Mouse (Mus musculus): Measurements from ENCODE around the gene Iqgap2. TPM values are rescaled to one million over a fixed set of nuclear protein-coding genes. Genes with fewer than 3 reads are reported as not detected.

Gene Iqgap2
- total RNA-seq, 2 experiments from 2014 or later, result 82.0 to 83.5 TPM

- no peak for DNase-seq (ENCODE audit: extremely low spot score in 1 of 2, low spot score in 1 of 2)
Measured at GRCm38 (mm10) chr13:95597578-95597977, 294.1 kb downstream of the Iqgap2 start.

- no peak for DNase-seq (ENCODE audit: extremely low spot score in 1 of 2, low spot score in 1 of 2)
Measured at GRCm38 (mm10) chr13:95596689-95597088, 295.0 kb downstream of the Iqgap2 start.

DNA sequence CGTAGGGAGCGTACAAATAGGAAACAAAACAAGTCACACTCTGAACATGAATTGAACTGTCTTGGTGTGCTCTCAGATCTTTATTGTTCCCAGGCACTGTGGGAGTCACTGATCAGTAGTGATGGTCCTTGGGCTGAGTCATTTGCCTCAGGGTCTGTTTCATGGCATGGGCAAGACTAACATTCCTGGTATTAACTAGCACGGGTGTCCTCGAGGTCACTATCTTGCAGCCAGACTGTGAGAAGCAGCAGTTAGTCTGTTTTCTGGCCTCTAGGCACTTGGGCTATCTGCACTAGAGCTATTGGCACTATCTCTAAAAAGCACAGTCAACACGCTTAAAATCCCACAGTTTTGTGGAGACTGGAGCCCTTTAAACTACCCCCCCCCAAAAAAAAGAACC lies 295.8 kb downstream of the Iqgap2 start:
- no peak for DNase-seq (ENCODE audit: extremely low spot score in 1 of 2, low spot score in 1 of 2)

DNA sequence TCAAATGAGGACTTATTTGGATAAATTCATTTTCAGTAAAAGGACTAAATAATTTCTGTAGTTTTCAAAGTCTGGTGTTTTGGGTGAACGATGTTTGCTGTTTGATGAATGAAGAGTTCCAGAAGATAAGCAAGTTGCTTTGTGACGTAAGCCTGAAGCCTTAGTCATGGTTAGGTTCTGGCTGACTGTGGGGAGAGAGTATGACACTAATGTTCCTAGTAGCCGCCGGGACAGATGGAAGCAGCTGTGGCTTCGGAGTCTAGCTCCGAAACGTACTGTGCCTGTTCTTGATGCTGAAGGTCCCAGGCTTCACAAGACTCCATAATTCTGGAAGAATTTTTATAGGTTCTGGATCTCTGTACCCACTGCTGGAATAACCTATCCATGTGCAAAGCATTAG lies 296.3 kb downstream of the Iqgap2 start:
- no peak for DNase-seq (ENCODE audit: extremely low spot score in 1 of 2, low spot score in 1 of 2)

DNA sequence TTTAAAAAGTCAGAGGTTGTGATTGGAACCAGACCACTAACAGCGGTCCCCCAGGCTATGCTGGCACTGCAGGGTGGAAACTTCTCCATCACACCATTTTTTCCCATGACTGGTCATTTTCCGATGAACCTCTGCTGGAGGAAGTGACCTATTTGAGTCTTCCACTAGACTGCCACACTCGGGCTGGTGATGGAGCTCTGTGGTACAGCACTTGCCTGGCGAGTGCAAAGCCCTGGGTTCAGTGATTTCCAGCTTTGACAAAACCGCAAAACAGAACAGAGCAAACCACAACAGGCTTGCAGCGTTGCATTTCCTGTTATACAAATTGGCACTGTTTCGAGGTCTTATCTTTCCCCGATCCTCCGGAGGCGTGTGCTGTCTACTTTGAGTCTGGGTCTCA lies 298.9 kb downstream of the Iqgap2 start:
- no peak for DNase-seq (ENCODE audit: extremely low spot score in 1 of 2, low spot score in 1 of 2)

GRCm38 (mm10) chr13:95591606-95592005 lies 300.1 kb downstream of the Iqgap2 start:
- no peak for DNase-seq (ENCODE audit: extremely low spot score in 1 of 2, low spot score in 1 of 2)

DNA sequence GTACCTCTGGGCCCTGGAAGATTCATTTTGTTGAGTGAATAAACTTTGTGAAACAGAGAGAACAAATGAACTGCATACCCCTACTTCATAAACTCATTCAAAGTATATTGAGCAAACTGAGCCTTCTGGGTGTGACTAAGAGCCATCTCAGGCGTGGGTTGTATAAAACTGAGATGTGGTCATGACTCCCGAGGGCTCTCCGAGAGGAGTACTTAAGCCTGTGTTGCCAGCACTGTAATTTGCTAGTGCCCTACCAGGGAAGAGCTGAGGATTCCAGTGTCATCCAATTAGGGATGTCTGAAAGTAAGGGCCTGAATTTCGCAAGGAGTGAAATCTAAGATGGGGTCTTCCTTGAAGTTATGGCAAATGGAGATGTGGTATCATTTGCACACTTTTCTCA lies 304.1 kb downstream of the Iqgap2 start:
- no peak for DNase-seq (ENCODE audit: extremely low spot score in 1 of 2, low spot score in 1 of 2)

GRCm38 (mm10) chr13:95584898-95585297 lies 306.8 kb downstream of the Iqgap2 start:
- DNase-seq (ENCODE audit: extremely low spot score in 1 of 2, low spot score in 1 of 2), result no peak

DNA sequence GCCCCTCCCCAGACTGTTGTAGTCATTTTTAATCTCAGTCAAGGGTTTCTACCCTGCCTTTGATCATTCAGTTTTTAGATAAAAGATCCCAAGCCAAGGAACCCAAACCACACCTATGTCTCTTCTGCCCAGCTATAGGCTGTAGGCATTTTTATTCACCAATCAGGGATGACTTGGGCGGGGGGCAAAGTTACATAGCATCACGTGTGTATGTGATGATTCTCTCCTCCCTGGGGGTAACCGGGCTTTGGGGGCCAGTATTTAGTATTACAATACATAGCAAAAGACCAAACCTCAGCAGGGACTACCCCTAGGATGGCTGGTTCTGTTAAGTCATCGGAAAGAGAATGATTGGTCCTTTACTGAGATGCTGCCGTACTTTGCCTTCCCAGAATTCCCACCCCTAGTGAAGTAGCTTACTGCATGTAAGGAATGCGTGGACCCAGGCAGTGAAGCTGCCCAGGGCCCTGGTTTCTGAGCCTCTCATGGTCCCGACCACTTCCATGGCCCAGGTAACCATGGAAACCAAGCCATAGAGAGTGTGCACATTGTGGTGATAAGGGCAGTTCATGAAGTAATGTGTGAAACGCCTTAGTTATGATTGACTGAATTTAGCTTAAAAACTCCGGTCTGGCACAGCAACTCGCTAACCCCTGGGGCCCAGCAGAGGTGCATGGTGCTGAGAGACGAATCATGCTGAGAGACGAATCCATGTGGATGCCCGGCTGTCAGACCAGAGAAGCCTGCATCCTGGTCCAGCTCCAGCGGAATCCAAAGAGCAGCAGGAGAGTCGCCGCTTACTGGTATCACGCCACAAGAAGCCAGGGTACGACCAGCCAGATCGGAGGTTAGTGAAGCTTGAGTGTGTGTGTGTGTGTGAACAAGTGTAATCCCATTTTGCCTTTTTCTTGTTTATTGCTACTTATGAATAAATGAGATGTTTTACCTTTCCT lies 308.2 kb downstream of the Iqgap2 start:
- DNase-seq (ENCODE audit: extremely low spot score in 1 of 2, low spot score in 1 of 2), result peak in 1 of 2 experiments; percentile 11

DNA sequence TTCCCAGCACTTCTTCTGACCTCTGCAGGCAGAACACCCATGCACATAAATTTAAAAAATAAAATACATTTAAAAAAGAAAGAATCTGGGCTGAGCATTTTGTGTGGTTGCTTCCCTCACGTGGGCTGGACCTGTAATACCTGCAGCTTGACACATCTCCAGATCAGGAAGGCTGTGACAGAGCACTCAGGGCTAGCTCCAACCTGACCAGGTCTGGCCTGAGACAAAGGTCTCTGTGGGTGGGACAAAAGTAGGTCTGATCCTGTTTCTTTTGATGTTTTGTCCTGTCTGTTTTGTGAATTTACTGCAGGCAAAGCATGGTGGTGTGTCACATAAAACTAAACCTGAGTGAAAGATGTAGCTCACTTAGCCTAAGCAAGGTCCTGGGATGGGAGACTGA lies 309.9 kb downstream of the Iqgap2 start:
- no peak for DNase-seq (ENCODE audit: extremely low spot score in 1 of 2, low spot score in 1 of 2)

DNA sequence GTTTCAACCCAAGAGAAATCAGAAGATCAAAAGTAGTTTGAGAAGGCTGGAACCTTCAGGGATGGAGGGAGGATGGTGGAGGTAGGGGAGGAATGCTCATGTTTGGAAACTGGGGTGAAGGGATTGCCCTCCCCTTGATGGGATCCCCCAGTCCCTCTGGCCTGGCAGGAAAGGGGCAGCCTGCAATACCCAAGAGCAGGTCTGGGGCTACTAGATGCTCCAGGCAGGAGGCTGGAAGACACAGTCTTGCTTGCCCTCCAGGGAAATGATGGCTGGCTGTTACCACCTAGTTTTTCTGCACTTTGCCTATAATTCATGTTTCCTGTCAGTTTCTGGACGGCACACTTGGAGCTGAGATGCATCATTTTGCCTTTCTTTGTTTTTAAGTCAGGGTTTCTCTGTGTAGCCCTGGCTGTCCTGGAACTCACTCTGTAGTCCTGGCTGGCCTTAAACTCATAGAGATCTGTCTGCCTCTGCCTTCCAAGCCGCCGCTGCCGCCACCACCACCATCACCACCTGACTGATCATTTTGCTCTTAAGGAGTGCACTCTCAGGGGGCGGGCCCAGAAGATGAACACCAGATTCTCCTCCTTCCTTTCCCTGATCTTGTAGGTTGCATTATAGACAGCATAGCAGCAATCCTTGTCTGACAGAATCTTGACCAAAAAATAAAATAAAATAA lies 313.6 kb downstream of the Iqgap2 start:
- DNase-seq (ENCODE audit: extremely low spot score in 1 of 2, low spot score in 1 of 2), result no peak

Other genes with a start within 250 kb of the Iqgap2 start
- gene F2rl2, start 195.1 kb downstream of the Iqgap2 start, total RNA-seq (2021), result under 1 TPM; 0.27 to 0.47 TPM
- gene Gm20075, start 189.5 kb upstream of the Iqgap2 start, total RNA-seq (2021), result 10 to 100 TPM; 25.6 to 26.2 TPM
- not detected for gene Gm17190, start 190.1 kb upstream of the Iqgap2 start, total RNA-seq (2021)
- gene Sv2c, start 240.7 kb upstream of the Iqgap2 start, total RNA-seq (2021), result 10 to 100 TPM; 13.0 to 14.2 TPM

Measured in layer of hippocampus, postnatal 25 days (tissue).